Mouse (Mus musculus): ENCODE measurements around the gene Zfp981.

DNA sequence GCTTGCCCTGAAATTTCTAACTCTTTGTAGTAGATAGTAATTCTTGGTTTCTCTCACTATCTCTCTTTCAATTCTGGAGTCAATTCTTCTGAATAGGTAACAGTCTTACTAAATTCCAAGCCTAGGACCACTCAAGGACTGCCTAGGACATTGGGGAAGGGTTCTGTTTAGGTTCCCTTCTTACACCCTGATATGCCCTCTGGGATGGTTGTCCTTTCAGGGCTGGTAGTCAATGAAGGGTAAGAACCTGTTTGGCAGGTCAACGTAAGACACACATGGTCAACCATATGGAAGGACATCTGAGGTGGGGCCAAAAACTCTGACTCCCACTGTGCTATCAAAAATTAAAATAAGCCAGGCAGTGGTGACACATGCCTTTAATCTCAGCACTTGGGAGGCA is 9.0 kb upstream of the Zfp981 start:
- TF ChIP-seq REST (IDR thresholded peaks at IDR 0.05; ENCODE audit: insufficient read depth, insufficient read length) (no peak), E2F4 (IDR thresholded peaks at IDR 0.05; ENCODE audit: insufficient read depth) (no peak), POLR2A (IDR thresholded peaks at IDR 0.05; ENCODE audit: insufficient read length, low read depth) (no peak), POLR2AphosphoS2 (IDR thresholded peaks at IDR 0.05; ENCODE audit: insufficient read length, low read depth) (no peak), TCF12 (IDR thresholded peaks at IDR 0.05; ENCODE audit: insufficient read depth, poor library complexity, severe bottlenecking) (no peak), MAX (IDR thresholded peaks at IDR 0.05; ENCODE audit: low read depth) (no peak), TCF3 (IDR thresholded peaks at IDR 0.05; ENCODE audit: insufficient read length, low read depth) (no peak), CEBPB (IDR thresholded peaks at IDR 0.05; ENCODE audit: insufficient read depth, poor library complexity, severe bottlenecking) (no peak), USF1 (IDR thresholded peaks at IDR 0.05; ENCODE audit: low read depth) (no peak), SRF (IDR thresholded peaks at IDR 0.05; ENCODE audit: control insufficient read depth, insufficient read length, low read depth) (no peak), MYOG (IDR thresholded peaks at IDR 0.05; ENCODE audit: control insufficient read depth in 1 of 3, insufficient read depth in 1 of 3, insufficient read length in 2 of 3, low read depth in 2 of 3) (no peak)
